Mouse (Mus musculus) fibroblast of lung, adult 2 months (primary cell): ENCODE measurements around the gene Trank1.

Source experiments
- DNase-seq: peaks from one replicate; pipeline ENCODE4 v3.0.0-alpha.2; 2011; ENCODE audit warnings: low read depth

Trank1 gene

DNA sequence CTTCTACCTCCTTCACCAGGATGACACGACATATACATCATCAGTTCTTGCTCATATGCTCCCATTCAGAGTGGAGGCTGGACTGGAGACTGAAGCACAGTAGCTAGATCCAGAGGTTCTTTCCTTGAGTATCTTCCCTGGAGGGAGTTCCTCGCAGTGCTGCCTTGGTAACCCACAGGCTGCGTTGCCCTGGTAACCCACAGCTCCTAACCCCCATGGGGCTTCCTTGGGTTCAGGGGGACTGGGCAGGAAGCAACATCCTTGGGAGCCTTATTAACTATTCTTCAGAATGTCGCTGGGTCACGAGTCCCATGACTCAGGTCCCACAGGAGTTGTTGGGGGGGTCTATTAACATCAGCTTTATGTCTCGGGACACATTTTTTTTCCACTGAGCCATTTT, 113.6 kb downstream of the Trank1 start:
- no peak for DNase-seq

DNA sequence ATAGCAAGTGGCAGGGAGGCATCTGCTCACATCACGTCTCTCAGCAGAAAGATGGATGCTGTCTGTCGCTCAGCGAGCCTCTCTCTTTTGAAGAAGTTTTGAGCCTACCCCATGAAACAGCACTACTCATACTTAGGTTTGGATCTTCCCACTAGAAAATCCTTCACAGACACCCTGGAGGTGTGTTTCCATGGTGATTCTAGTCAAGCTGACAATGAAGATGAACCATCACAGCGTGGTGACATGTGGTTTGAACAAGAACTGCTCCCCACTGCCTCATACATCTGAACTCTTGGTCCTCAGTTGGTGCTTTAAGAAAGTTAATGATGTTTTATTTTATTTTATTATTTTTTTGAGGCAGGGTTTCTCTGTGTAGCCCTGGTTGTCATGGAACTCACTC, 114.4 kb downstream of the Trank1 start:
- DNase-seq, result no peak

DNA sequence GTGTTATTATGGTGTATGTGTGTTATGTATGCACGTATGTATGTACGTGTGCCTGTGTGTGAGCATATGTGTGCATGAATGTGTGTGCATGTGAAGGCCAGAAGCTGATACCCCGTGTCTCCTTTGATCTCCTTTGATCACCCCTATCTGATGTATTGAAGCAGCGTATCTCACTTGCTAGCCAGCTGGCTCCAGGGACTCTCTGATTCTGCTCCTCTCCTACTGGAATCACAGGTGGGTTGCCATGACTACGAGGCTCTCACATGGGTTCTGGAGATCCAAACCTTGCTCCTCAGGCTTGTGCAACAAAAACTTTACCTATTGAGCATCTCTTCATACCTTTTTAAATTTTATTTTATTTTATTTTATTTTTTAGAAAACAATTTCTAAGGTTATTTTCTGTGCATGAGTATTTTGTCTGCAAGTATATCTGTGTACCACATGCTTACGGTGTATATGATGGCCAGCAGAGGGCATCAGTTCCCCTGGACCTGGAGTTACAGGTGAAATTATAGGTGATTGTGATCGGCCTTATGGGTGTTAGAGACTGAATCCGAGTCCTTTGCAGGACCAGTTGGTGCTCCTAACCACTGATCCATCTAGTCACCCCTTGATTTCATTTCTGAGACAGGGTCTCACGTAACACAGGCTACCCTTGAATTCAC, 116.5 kb downstream of the Trank1 start:
- no peak for DNase-seq

DNA sequence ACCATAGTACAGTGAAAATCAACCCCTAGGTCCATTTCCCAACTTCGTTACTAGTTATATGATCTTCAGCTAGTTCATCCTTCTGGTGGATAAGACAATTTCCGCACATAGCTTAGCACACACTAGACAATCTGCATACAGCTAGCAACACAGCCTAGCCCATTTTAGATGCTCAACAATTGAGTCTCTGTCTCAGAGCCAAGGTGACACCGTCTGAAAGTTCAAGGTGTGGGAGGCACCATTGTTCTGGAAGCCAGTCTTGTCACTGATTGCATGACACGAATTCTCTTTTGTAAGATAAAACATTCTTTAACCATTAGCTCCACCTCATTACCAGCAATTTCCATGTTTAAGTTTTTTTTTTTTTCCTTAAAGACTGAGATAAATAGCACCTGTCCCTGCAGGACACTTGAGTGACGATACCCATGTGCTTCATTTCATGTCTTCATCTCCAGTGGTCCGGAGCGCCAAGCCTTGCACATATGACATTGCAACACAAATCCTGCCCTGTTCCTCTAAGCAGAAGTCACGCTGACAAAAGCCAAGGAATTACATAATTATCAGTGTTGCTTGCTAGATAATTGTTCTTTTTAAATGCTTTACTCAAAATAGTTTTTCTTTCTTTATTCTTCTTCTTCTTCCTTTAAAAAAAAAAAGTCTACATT, 117.3 kb downstream of the Trank1 start:
- DNase-seq, result no peak

DNA sequence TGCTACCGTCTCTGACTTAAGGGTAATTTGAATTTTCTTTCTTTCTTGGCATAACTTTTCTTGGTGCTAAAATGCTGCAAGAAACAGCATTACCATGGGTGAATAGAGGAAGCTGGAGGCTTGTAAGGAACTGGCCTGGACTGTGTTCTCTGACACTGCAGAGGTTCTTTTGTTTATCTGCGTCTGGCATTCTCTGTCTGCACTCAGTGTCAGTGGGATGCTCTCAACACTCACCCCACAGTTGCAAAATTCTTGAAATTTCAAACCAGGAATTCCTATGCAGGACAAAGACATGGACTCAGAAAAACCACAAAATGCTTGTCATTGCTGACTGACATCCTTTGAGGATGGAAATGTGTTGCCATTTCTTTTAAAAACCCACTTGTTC, 117.8 kb downstream of the Trank1 start:
- DNase-seq, result no peak

DNA sequence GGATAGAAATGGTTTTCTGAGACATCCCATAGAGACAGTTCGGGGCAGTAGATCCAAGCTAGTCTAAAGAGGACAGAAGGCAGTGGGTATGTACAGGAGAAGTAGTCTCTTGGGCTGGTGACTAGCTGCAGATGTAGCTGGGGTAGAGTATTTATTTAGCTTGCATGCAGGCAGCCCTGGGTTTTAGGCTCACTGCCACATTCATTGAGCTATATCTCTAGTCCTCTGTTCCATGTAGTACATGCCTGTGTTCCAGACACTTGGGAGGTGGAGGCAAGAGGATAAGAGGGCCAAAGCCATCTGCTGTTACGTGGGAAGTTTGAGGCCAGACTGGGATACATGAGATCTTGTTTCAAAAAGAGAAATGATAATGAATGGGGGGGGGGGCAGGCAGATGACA, 123.9 kb downstream of the Trank1 start:
- no peak for DNase-seq

DNA sequence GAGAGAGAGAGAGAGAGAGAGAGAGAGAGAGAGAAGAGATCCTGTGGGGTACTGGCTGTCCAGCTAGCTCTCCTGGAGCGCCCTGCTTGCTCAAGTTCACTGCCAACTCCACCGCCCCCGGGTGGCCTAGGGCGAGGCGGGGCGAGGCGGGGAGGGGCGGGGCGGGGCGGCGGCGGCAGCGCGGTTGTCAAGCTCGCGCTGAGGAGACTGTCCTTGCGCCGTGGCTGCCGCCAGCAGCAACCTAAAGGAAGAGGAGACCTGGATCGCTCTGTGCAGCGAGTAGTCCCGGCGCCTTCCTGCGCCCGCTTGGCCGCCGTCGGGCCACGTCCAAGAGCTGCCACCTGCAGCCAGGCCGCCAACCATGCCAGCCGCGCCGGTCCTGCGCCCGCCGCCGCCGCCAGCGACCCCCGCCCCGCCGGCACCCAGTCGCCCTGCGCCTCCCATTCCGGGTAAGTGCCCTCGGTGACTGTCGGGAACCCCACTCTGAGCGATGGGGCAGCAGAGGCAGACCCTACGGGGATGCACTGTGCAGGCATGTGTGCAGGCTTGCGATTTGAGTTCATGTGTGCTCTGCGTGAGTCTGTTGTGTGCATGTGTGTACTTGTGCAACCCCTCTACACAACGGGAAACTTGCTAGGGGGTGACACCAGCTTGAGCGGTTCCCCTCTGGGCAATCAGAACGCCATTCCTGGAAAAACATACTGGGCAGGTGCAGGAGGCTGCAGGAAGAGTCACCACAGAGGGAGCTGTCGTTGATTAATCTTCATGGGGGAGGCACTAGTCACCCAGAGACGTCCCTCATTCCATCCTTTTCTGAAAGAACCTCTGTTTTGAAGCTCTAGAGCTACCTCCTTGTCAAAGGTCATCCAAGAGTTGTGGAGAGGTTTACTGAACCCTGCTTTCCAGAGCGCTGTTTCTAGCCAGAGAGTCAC, 127.6 kb downstream of the Trank1 start, which contains the start of gene Dclk3:
Gene Dclk3, plus strand, starts transcription at position 178 of the 932 bp plus-strand sequence.
- no peak for DNase-seq

DNA sequence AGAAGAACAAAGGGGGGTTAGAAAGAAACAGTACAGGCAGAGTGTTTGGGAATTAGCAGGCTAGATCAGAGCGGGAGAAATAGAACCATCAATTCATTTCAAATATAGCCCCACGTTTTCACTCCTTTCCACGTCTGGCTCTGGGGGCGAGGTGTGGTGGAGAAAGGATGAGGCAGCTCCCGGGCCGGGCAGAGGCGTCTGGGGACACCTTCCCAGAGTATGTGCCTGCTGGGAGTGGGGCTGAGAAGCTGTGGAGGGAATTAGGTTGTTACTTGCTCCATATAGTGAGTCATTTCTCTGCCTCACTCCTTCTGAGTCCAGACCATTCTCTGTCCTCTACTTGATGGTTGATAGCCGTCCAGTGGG, 128.3 kb downstream of the Trank1 start:
- no peak for DNase-seq

DNA sequence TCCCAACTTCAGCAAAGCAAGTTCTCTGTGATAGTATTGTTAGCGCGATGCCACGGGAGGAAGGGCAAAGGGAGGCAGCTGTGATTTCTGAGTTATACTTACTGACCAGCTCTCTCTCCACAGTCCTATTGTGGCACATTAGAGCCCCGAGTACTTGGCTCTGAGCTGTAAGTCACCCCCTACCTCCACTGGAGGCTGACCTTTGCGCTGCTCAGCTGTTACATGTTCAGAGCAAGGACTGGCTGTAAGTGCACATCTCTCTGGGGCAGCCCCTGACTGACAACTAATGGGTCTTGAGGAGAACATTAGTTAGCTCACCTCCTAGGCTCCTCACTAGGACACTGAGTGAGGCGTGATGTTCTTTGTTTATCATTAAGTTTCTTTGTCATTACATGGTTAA, 128.9 kb downstream of the Trank1 start:
- DNase-seq, result no peak

DNA sequence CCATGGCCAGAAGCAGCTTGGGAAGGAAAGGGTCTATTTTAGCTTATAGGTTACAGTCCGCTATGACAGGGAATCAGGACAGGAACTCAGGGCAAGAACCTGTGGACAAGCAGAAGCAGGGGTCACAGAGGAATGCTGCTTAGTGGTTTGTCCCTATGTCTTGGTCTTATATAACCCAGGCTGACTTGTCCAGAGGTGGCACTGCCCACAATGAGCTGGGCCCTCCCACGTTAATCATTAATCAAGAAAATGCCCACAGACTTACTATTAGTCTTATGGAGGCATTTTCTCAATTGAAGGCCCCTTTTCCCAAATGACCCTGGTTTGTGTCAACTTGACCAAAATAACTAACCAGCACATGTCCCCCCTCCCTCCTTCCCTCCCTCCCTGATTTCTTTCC, 129.6 kb downstream of the Trank1 start:
- DNase-seq, result no peak
